Mouse (Mus musculus): ENCODE data around the gene Zfp975.
"Not testable (repeated sequence)": the region's sequence is repeated elsewhere in the genome, so short reads cannot be mapped to it uniquely, and the experiment has no call there.

DNA sequence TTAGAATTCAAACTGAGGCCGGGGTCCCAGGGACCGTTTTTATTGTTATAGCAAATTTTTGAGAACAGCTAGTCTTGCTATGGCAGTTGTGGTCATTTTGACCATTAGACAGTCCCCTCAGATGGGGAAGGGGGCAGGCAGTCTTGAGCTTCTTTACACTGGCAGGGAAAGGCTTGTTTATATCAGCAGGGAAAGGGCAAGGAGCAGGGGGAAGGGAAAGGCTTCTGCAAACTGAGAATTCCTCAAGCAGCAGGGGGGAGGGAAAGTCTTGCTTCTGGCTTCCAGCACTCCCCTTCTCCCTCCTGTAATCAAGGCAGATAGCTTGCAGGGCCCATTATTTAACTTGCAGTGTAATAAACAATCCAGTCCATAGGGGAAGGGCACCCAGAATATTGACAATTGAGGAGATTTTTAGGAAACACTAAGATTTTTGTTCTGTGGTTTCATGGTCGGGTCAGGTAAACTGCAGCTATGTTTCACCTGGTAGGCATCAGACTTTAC is 49.4 kb downstream of the Zfp975 start:
- not testable (repeated sequence) for TF ChIP-seq CTCF (conservative IDR thresholded peaks at IDR 0.05; ENCODE audit: low read length); POU5F1 (IDR thresholded peaks at IDR 0.05; ENCODE audit: borderline replicate concordance, low read length); NANOG (IDR thresholded peaks at IDR 0.05; ENCODE audit: borderline replicate concordance, low read length)
